Mouse (Mus musculus): Measurements from ENCODE around the gene Prim2.

DNA sequence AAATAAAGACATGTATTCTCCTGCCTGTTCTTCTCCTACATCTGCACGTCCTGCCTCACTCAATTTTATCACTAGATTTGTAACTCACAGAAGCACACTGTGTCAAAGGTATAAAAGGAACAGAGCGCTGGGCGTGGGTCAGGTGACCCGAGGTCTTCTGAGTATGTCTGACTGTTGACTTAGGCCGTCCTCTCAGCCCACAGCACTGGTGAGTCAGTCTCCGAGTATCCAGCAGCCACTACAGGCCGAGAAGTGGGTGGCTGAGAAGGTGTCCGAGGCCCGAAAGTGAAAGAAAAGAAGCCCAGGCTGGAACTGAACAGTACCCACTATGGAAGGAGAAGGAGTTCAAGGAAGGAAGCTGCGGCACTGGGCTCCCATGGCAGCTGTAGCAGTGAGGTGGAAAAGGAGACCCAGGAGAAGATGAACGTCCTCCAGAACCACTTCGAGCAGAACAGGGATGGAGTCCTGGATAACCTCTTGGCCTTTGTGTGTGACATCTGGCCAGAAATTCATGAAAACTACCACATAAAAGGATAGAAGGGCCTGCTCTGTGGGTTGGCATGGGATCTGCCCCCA, 11.9 kb downstream of the Prim2 start:
- TF ChIP-seq ZNF384 (IDR thresholded peaks at IDR 0.05; ENCODE audit: low read depth, low read length): no peak
- TF ChIP-seq MAFK (IDR thresholded peaks at IDR 0.05; ENCODE audit: insufficient read depth, low read depth, low read length): no peak
- TF ChIP-seq CHD2 (IDR thresholded peaks at IDR 0.05; ENCODE audit: low read depth, low read length): no peak
